In genomic region chrX:56821765-56822603, GRCm38 (mm10) we compare ENCODE assay signal across 8 mouse cellular contexts. TPM values are rescaled to one million over a fixed set of nuclear protein-coding genes. Genes with fewer than 3 reads are reported as not detected.
DNase-seq lines count a peak whose midpoint lies in the region; ATAC-seq and TF ChIP-seq lines count a peak whose summit lies in the region.

Gene Map7d3 (minus strand): TSS chrX:56822326.

- H3K36me3 ChIP-seq in spleen, adult 2 months (ENCODE audit: control insufficient read depth, insufficient read depth, low read length), result no peaks in the 10 kb centered on the region
- H3K36me3 ChIP-seq in forebrain, embryonic 12.5 days (replicated peaks), result no peaks in the 10 kb centered on the region
- H3K36me3 ChIP-seq in hindbrain, embryonic 14.5 days (replicated peaks; ENCODE audit: control insufficient read depth, insufficient read depth), result no peaks in the 10 kb centered on the region
- H3K36me3 ChIP-seq in liver, postnatal 0 days (replicated peaks; ENCODE audit: insufficient read depth, low read length), result no peaks in the 10 kb centered on the region
- H3K36me3 ChIP-seq in neural tube, embryonic 13.5 days, result no peaks in the 10 kb centered on the region

- no peak for TF ChIP-seq CTCF in spleen, adult 2 months (IDR thresholded peaks at IDR 0.05; ENCODE audit: extremely low read depth, insufficient read depth, insufficient read length, insufficient replicate concordance)
- no peak for TF ChIP-seq CTCF in liver, postnatal 0 days (IDR thresholded peaks at IDR 0.05; ENCODE audit: low read depth)

- TF ChIP-seq POLR2A in spleen, adult 2 months (IDR thresholded peaks at IDR 0.05; ENCODE audit: low read depth, low read length), result no peak

- ATAC-seq in forebrain, embryonic 12.5 days (ENCODE audit: low FRiP score), result peak; percentile 55; the same call in 1 of the 2 replicates
- ATAC-seq in hindbrain, embryonic 14.5 days (ENCODE audit: low FRiP score), result peak; percentile 72
- ATAC-seq in liver, postnatal 0 days, result no peak
- ATAC-seq in neural tube, embryonic 13.5 days (ENCODE audit: low read depth), result no peak; the same call in 1 of the 2 replicates

- DNase-seq in spleen, adult 2 months (ENCODE audit: low read depth in 1 of 2, low spot score in 2 of 2), result no peak
- no peak for DNase-seq in spleen, postnatal 14 days (ENCODE audit: low spot score in 2 of 2)
- DNase-seq in hindbrain, embryonic 14.5 days (ENCODE audit: low spot score), result no peak
- DNase-seq in liver, postnatal 0 days, result peak; percentile 19
- no peak for DNase-seq in right cerebral cortex, adult 2 months (ENCODE audit: low spot score in 2 of 2)
- DNase-seq in right cerebral cortex, postnatal 25 days, result no peak

- H3K9ac ChIP-seq in forebrain, embryonic 12.5 days, result peak within 1 kb of the TSS; percentile 40; the same call in 1 of the 2 replicates
- no peak within 1 kb of the TSS for H3K9ac ChIP-seq in hindbrain, embryonic 14.5 days
- H3K9ac ChIP-seq in liver, postnatal 0 days (replicated peaks), result no peak within 1 kb of the TSS
- 0 out of 2 replicates have a peak within 1 kb of the TSS, but pooled peaks have one; percentile 36 for H3K9ac ChIP-seq in neural tube, embryonic 13.5 days

- H3K4me1 ChIP-seq in spleen, adult 2 months (ENCODE audit: control insufficient read depth, insufficient read depth, insufficient read length), result no peaks in the 10 kb centered on the region
- no peaks in the 10 kb centered on the region for H3K4me1 ChIP-seq in forebrain, embryonic 12.5 days
- no peaks in the 10 kb centered on the region for H3K4me1 ChIP-seq in hindbrain, embryonic 14.5 days (replicated peaks; ENCODE audit: control insufficient read depth, insufficient read depth, low read length)
- no peaks in the 10 kb centered on the region for H3K4me1 ChIP-seq in liver, postnatal 0 days (ENCODE audit: insufficient read depth)
- no peaks in the 10 kb centered on the region for H3K4me1 ChIP-seq in neural tube, embryonic 13.5 days (replicated peaks)

- no peaks in the 10 kb centered on the region for H3K27me3 ChIP-seq in spleen, adult 2 months (ENCODE audit: control insufficient read depth, insufficient read depth, low read length)
- no peaks in the 10 kb centered on the region for H3K27me3 ChIP-seq in forebrain, embryonic 12.5 days
- no peaks in the 10 kb centered on the region for H3K27me3 ChIP-seq in hindbrain, embryonic 14.5 days (ENCODE audit: control insufficient read depth, insufficient read depth, low read length)
- H3K27me3 ChIP-seq in liver, postnatal 0 days (ENCODE audit: insufficient read depth, low read length), result no peaks in the 10 kb centered on the region
- no peaks in the 10 kb centered on the region for H3K27me3 ChIP-seq in neural tube, embryonic 13.5 days

- peak within 1 kb of the TSS; percentile 64 for H3K4me2 ChIP-seq in forebrain, embryonic 12.5 days
- H3K4me2 ChIP-seq in hindbrain, embryonic 14.5 days (replicated peaks), result peak within 1 kb of the TSS; percentile 66
- H3K4me2 ChIP-seq in liver, postnatal 0 days (ENCODE audit: low read depth, low read length), result peak within 1 kb of the TSS; percentile 65
- peak within 1 kb of the TSS; percentile 63 for H3K4me2 ChIP-seq in neural tube, embryonic 13.5 days

- no peaks in the 10 kb centered on the region for H3K9me3 ChIP-seq in forebrain, embryonic 12.5 days
- no peaks in the 10 kb centered on the region for H3K9me3 ChIP-seq in hindbrain, embryonic 14.5 days (ENCODE audit: control insufficient read depth, low read length)
- H3K9me3 ChIP-seq in liver, postnatal 0 days (ENCODE audit: low read length), result no peaks in the 10 kb centered on the region
- no peaks in the 10 kb centered on the region for H3K9me3 ChIP-seq in neural tube, embryonic 13.5 days

- no peak for TF ChIP-seq EP300 in liver, postnatal 0 days (IDR thresholded peaks at IDR 0.05; ENCODE audit: low read depth)

- WGBS in spleen, adult 2 months, result 22% methylated on average over 35 of the region's 35 CpGs
- 20% methylated on average over 35 of the region's 35 CpGs for WGBS in forebrain, embryonic 12.5 days
- WGBS in hindbrain, embryonic 14.5 days, result 24% methylated on average over 35 of the region's 35 CpGs
- 17% methylated on average over 33 of the region's 35 CpGs for WGBS in liver, postnatal 0 days (ENCODE audit: insufficient replicate concordance)
- 20% methylated on average over 35 of the region's 35 CpGs for WGBS in neural tube, embryonic 13.5 days

- peak within 1 kb of the TSS; percentile 49 for H3K4me3 ChIP-seq in spleen, adult 2 months (ENCODE audit: extremely low read depth, insufficient read depth, insufficient read length)
- H3K4me3 ChIP-seq in forebrain, embryonic 12.5 days (replicated peaks), result peak within 1 kb of the TSS; percentile 42
- H3K4me3 ChIP-seq in hindbrain, embryonic 14.5 days (replicated peaks; ENCODE audit: low read length), result peak within 1 kb of the TSS; percentile 35
- H3K4me3 ChIP-seq in liver, postnatal 0 days (ENCODE audit: low read depth, low read length), result peak within 1 kb of the TSS; percentile 46
- H3K4me3 ChIP-seq in neural tube, embryonic 13.5 days, result peak within 1 kb of the TSS; percentile 40

- H3K27ac ChIP-seq in spleen, adult 2 months (ENCODE audit: insufficient read depth, low read length), result no peak within 1 kb of the TSS
- H3K27ac ChIP-seq in forebrain, embryonic 12.5 days, result no peak within 1 kb of the TSS
- H3K27ac ChIP-seq in hindbrain, embryonic 14.5 days, result no peak within 1 kb of the TSS
- no peak within 1 kb of the TSS for H3K27ac ChIP-seq in liver, postnatal 0 days (ENCODE audit: low read depth)
- no peak within 1 kb of the TSS for H3K27ac ChIP-seq in neural tube, embryonic 13.5 days (replicated peaks)

RNA-seq across cellular contexts. Expression of gene Map7d3, which starts in this region (rescaled TPM):
- not detected in 2 replicates for polyA plus RNA-seq in spleen, adult 2 months (2012; rRNA removed)
- 1.7 and 1.9 TPM in 2 replicates for polyA plus RNA-seq in forebrain, embryonic 12.5 days (2016; fragmentation: Nextera tagmentation; extraction: Ambion mirVana)
- polyA plus RNA-seq in hindbrain, embryonic 14.5 days (2014; fragmentation: Nextera tagmentation; extraction: Ambion mirVana), result 0.60 and 0.72 TPM in 2 replicates
- 0.55 and 0.63 TPM in 2 replicates for polyA plus RNA-seq in liver, postnatal 0 days (2015; fragmentation: Nextera tagmentation; extraction: Ambion mirVana)
- 0.88 and 1.1 TPM in 2 replicates for polyA plus RNA-seq in neural tube, embryonic 13.5 days (2015; fragmentation: Nextera tagmentation; extraction: Ambion mirVana)

Comparison
In these comparisons a context has a peak if more than half of its experiments do, and no peak if none do; other contexts are left out.
1. Peak in ATAC-seq, H3K4me3 ChIP-seq and H3K4me2 ChIP-seq in hindbrain, embryonic 14.5 days; RNA of the gene not detected or under 1 TPM.
2. Peak in DNase-seq, H3K4me3 ChIP-seq and H3K4me2 ChIP-seq in liver, postnatal 0 days; RNA of the gene not detected or under 1 TPM.
3. H3K9ac ChIP-seq: peak in forebrain, embryonic 12.5 days (single experiment) and neural tube, embryonic 13.5 days (single experiment); none in hindbrain, embryonic 14.5 days (single experiment) and liver, postnatal 0 days (single experiment).
4. Peak in every context shown above with its lines, with median percentiles within 50 percentile points of each other: H3K4me3 ChIP-seq and H3K4me2 ChIP-seq.